Comparison of ENCODE assay signal across 17 mouse cellular contexts in genomic region chr12:91064368-91064999, GRCm38 (mm10).
"Had no signal": no experiment of that assay in that cellular context is flagged by ENCODE, and none has a peak within 500 bp of the region (broad histone marks: within the 10 kb centered on the region; RNA-seq: fewer than 3 reads in every experiment).

No protein-coding gene starts in this region.

- H3K9me3 ChIP-seq: limb, embryonic 13.5 days; midbrain, embryonic 10.5 days; neural tube, embryonic 13.5 days had no signal

- ATAC-seq: midbrain, embryonic 16.5 days had no signal

- H3K27me3 ChIP-seq: limb, embryonic 13.5 days; neural tube, embryonic 13.5 days had no signal

- DNase-seq: kidney, adult 18-20 months; kidney, postnatal 10 days; kidney, postnatal 4 days; left cerebral cortex, postnatal 4 days; lung, adult 18-20 months; lung, postnatal 4 days; retina, postnatal 1 day; right cerebral cortex, postnatal 4 days; spleen, adult 18-20 months; thymus, adult 18-20 months; thymus, postnatal 14 days had no signal

- H3K36me3 ChIP-seq: limb, embryonic 13.5 days; midbrain, embryonic 10.5 days; neural tube, embryonic 13.5 days had no signal

- H3K4me1 ChIP-seq: limb, embryonic 13.5 days had no signal

- H3K4me3 ChIP-seq: layer of hippocampus, adult 2 months; limb, embryonic 13.5 days; midbrain, embryonic 10.5 days; neural tube, embryonic 13.5 days had no signal

- H3K27ac ChIP-seq: layer of hippocampus, adult 2 months; limb, embryonic 13.5 days; liver, embryonic 14.5 days; midbrain, embryonic 10.5 days; neural tube, embryonic 13.5 days had no signal

- H3K4me2 ChIP-seq: limb, embryonic 13.5 days; neural tube, embryonic 13.5 days had no signal

- H3K9ac ChIP-seq: limb, embryonic 13.5 days; liver, embryonic 14.5 days; neural tube, embryonic 13.5 days had no signal
